Mouse (Mus musculus): Measurements from ENCODE around the gene Gp5. TPM values are rescaled to one million over a fixed set of nuclear protein-coding genes. Genes with fewer than 3 reads are reported as not detected.

Gp5 gene
- total and polyA plus RNA-seq, 3 experiments: 59.2 to 63.1 TPM; not detected in 1

DNA sequence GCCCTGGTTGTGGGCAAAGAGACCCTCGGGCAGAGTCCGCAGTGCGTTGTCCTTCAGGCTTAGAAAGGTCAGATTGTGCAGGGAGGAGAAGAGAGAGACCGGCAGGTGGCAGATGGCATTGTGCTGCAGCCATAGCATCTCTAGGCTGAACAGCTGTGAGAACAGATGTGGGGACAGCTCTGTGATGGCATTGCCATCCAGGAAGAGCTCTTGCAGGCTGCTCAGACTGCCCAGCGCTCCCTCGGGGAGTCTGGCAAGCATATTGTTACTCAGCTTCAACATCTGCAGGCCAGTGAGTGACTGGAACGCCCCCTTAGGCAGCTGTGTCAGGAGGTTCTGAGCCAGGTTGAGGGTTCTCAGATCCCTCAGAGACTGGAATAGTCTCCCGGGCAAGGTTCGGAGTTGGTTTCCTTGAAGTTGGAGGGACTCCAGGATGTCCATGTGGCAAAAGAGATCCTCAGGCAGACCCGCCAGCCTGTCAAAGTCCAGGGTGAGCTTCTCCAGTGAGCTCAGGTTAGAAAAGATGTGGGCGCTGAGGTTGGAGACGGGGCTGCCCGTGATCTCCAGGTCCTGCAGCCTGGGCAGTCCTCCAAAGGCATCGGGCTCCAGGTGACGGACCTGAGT is 50.5 kb downstream of the Gp5 start:
- Histone ChIP-seq H3K27me3 (ENCODE audit: control insufficient read depth in 1 of 2, insufficient read depth in 2 of 2, low read length in 2 of 2) (no peaks in the 10 kb centered on the region), H3K9me3 (replicated peaks; ENCODE audit: insufficient read depth, low read length) (no peaks in the 10 kb centered on the region), H3K9ac (ENCODE audit: control insufficient read depth, low read depth, low read length, poor library complexity, severe bottlenecking) (no peak overlapping the region), H3K4me3 (ENCODE audit: control insufficient read depth in 1 of 2, insufficient read depth in 1 of 2, low read depth in 2 of 2, low read length in 2 of 2) (no peak overlapping the region), H3K79me2 (ENCODE audit: control insufficient read depth, insufficient read depth, low read length, poor library complexity) (no peaks in the 10 kb centered on the region), H3K27ac (ENCODE audit: control insufficient read depth, low read depth, low read length) (no peak overlapping the region), H3K36me3 (ENCODE audit: control insufficient read depth in 1 of 2, insufficient read depth in 2 of 2, low read length in 2 of 2) (peaks cover 0 to 5% of the 10 kb centered on the region in 2 experiments; a peak in 1 of 4 replicates), H3K4me1 (ENCODE audit: control insufficient read depth in 1 of 2, insufficient read depth in 2 of 2, low read length in 2 of 2) (peaks cover 0 to 13% of the 10 kb centered on the region in 2 experiments; a peak in 3 of 4 replicates)
- TF ChIP-seq TCF12 (IDR thresholded peaks at IDR 0.05; ENCODE audit: low read depth, low read length) (no peak), SMC3 (IDR thresholded peaks at IDR 0.05; ENCODE audit: low read depth, low read length) (no peak), MAFK (IDR thresholded peaks at IDR 0.05; ENCODE audit: borderline replicate concordance, low read depth, low read length) (no peak), MYC (IDR thresholded peaks at IDR 0.05; ENCODE audit: low read depth, low read length) (no peak), HCFC1 (IDR thresholded peaks at IDR 0.05; ENCODE audit: low read depth, low read length) (no peak), CTCF (IDR thresholded peaks at IDR 0.05 in 2 of 3, conservative IDR thresholded peaks at IDR 0.05 in 1 of 3; ENCODE audit: control insufficient read depth in 1 of 3, insufficient read depth in 1 of 3, low read depth in 2 of 3, low read length in 3 of 3, poor library complexity in 1 of 3, severe bottlenecking in 1 of 3) (no peak), ZNF384 (IDR thresholded peaks at IDR 0.05; ENCODE audit: low read depth, low read length) (no peak), USF2 (IDR thresholded peaks at IDR 0.05; ENCODE audit: borderline replicate concordance in 1 of 2, insufficient read depth in 1 of 2, low read depth in 1 of 2, low read length in 2 of 2) (no peak), UBTF (IDR thresholded peaks at IDR 0.05; ENCODE audit: borderline replicate concordance, insufficient read depth, low read depth, low read length) (no peak), MYB (IDR thresholded peaks at IDR 0.05; ENCODE audit: low read depth, low read length) (no peak), TBP (IDR thresholded peaks at IDR 0.05; ENCODE audit: low read depth, low read length) (no peak), CHD2 (IDR thresholded peaks at IDR 0.05; ENCODE audit: low read length) (no peak), TAL1 (IDR thresholded peaks at IDR 0.05; ENCODE audit: low read length) (no peak), JUND (IDR thresholded peaks at IDR 0.05; ENCODE audit: low read depth, low read length) (no peak), USF1 (IDR thresholded peaks at IDR 0.05; ENCODE audit: low read depth, low read length) (no peak), POLR2A (IDR thresholded peaks at IDR 0.05; ENCODE audit: control insufficient read depth in 1 of 2, insufficient read depth in 1 of 2, low read depth in 1 of 2, low read length in 2 of 2, poor library complexity in 1 of 2) (no peak)
- no peak for DNase-seq (ENCODE audit: low read depth, low spot score)

DNA sequence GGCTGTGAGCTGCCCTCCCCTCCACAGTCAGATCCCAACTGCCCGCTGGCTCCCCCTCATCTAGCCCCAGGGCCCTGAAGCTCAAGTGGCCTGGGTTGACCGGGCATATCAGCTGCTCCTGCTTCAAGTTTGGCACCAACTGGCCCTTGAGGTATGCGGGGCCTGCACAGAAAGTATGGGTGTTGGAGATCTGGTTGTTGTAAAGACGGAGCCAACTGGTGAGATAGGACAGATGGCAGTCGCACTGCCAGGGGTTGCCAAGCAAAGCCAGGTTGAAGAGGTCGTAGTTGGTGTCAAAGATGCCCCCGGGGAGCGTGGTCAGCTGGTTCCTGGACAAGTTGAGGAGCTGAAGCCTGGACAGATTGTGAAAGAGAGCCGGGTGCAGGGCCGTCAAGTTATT is 51.1 kb downstream of the Gp5 start:
- H3K36me3 ChIP-seq (ENCODE audit: control insufficient read depth in 1 of 2, insufficient read depth in 2 of 2, low read length in 2 of 2): peaks cover 0 to 5% of the 10 kb centered on the region in 2 experiments; a peak in 1 of 4 replicates
- no peak overlapping the region for H3K4me3 ChIP-seq (ENCODE audit: control insufficient read depth in 1 of 2, insufficient read depth in 1 of 2, low read depth in 2 of 2, low read length in 2 of 2)
- H3K27me3 ChIP-seq (ENCODE audit: control insufficient read depth in 1 of 2, insufficient read depth in 2 of 2, low read length in 2 of 2): no peaks in the 10 kb centered on the region
- no peaks in the 10 kb centered on the region for H3K79me2 ChIP-seq (ENCODE audit: control insufficient read depth, insufficient read depth, low read length, poor library complexity)
- no peak overlapping the region for H3K27ac ChIP-seq (ENCODE audit: control insufficient read depth, low read depth, low read length)
- H3K9me3 ChIP-seq (replicated peaks; ENCODE audit: insufficient read depth, low read length): no peaks in the 10 kb centered on the region
- no peak overlapping the region for H3K9ac ChIP-seq (ENCODE audit: control insufficient read depth, low read depth, low read length, poor library complexity, severe bottlenecking)
- H3K4me1 ChIP-seq (ENCODE audit: control insufficient read depth in 1 of 2, insufficient read depth in 2 of 2, low read length in 2 of 2): peaks cover 0 to 13% of the 10 kb centered on the region in 2 experiments; a peak in 3 of 4 replicates
- DNase-seq (ENCODE audit: low read depth, low spot score): no peak
- TF ChIP-seq TCF12 (IDR thresholded peaks at IDR 0.05; ENCODE audit: low read depth, low read length): no peak
- no peak for TF ChIP-seq KAT2A (conservative IDR thresholded peaks at IDR 0.05; ENCODE audit: low read depth, low read length)
- no peak for TF ChIP-seq TBP (IDR thresholded peaks at IDR 0.05; ENCODE audit: low read depth, low read length)
- no peak for TF ChIP-seq POLR2AphosphoS5 (IDR thresholded peaks at IDR 0.05; ENCODE audit: borderline replicate concordance, low read depth, low read length)
- no peak for TF ChIP-seq ZNF384 (IDR thresholded peaks at IDR 0.05; ENCODE audit: low read depth, low read length)
- no peak for TF ChIP-seq SIN3A (IDR thresholded peaks at IDR 0.05; ENCODE audit: low read length)
- no peak for TF ChIP-seq SMC3 (IDR thresholded peaks at IDR 0.05; ENCODE audit: low read depth, low read length)
